Comparison of ENCODE assay signal across 13 mouse cellular contexts in genomic region chr5:25632861-25633535, GRCm38 (mm10).
A peak's percentile ranks its signal among the peaks of the same experiment; 100 is the strongest.
DNase-seq lines count a peak whose midpoint lies in the region; ATAC-seq and TF ChIP-seq lines count a peak whose summit lies in the region.
"Had no signal": no experiment of that assay in that cellular context is flagged by ENCODE, and none has a peak within 500 bp of the region (broad histone marks: within the 10 kb centered on the region; RNA-seq: fewer than 3 reads in every experiment).

No protein-coding gene starts in this region.

- no peaks in the 10 kb centered on the region for H3K4me1 ChIP-seq in kidney, embryonic 16.5 days (ENCODE audit: insufficient read depth, low read length)
- H3K4me1 ChIP-seq in stomach, postnatal 0 days (replicated peaks; ENCODE audit: control insufficient read depth, insufficient read depth): no peaks in the 10 kb centered on the region
- H3K4me1 ChIP-seq: limb, embryonic 15.5 days; midbrain, embryonic 12.5 days had no signal

- no peak overlapping the region for H3K27ac ChIP-seq in kidney, embryonic 16.5 days (ENCODE audit: low read length)
- H3K27ac ChIP-seq in stomach, postnatal 0 days (replicated peaks): no peak overlapping the region
- H3K27ac ChIP-seq: limb, embryonic 15.5 days; midbrain, embryonic 12.5 days had no signal

- no peaks in the 10 kb centered on the region for H3K27me3 ChIP-seq in kidney, embryonic 16.5 days (ENCODE audit: insufficient read depth, low read length)
- H3K27me3 ChIP-seq in stomach, postnatal 0 days (ENCODE audit: control insufficient read depth, insufficient read depth, low read length): no peaks in the 10 kb centered on the region
- H3K27me3 ChIP-seq: limb, embryonic 15.5 days; midbrain, embryonic 12.5 days had no signal

- H3K4me3 ChIP-seq in kidney, embryonic 16.5 days (ENCODE audit: low read length): no peak overlapping the region
- no peak overlapping the region for H3K4me3 ChIP-seq in stomach, postnatal 0 days (ENCODE audit: low read depth, low read length)
- H3K4me3 ChIP-seq: limb, embryonic 15.5 days; midbrain, embryonic 12.5 days had no signal

- DNase-seq in adrenal gland, postnatal 10 days: peak; percentile 14
- DNase-seq in adrenal gland, adult 8-10 months: no peak
- DNase-seq in kidney, adult 9 months: peak; percentile 10
- DNase-seq in retina, postnatal 1 day: peak; percentile 24
- no peak for DNase-seq in retina, embryonic 14.5 days (ENCODE audit: low spot score)
- no peak for DNase-seq in stomach, postnatal 0 days (ENCODE audit: low spot score)
- DNase-seq in right cerebral cortex, postnatal 14 days: no peak
- DNase-seq: cerebellum, adult 9-11 months; gastrocnemius, postnatal 10 days had no signal

- WGBS in kidney, embryonic 16.5 days: 74% methylated on average over 5 of the region's 5 CpGs
- WGBS in stomach, postnatal 0 days: 76% methylated on average over 5 of the region's 5 CpGs

- no peaks in the 10 kb centered on the region for H3K9me3 ChIP-seq in kidney, embryonic 16.5 days (ENCODE audit: low read length)
- no peaks in the 10 kb centered on the region for H3K9me3 ChIP-seq in stomach, postnatal 0 days (ENCODE audit: control insufficient read depth, low read length)
- H3K9me3 ChIP-seq: limb, embryonic 15.5 days had no signal

- TF ChIP-seq CTCF in stomach, postnatal 0 days (IDR thresholded peaks at IDR 0.05; ENCODE audit: low read depth): peak; percentile 57

- H3K36me3 ChIP-seq in kidney, embryonic 16.5 days (ENCODE audit: insufficient read depth, low read length): no peaks in the 10 kb centered on the region
- H3K36me3 ChIP-seq in stomach, postnatal 0 days (ENCODE audit: control insufficient read depth, insufficient read depth, low read length): no peaks in the 10 kb centered on the region
- H3K36me3 ChIP-seq: limb, embryonic 15.5 days; midbrain, embryonic 12.5 days had no signal

- no peak overlapping the region for H3K9ac ChIP-seq in kidney, embryonic 16.5 days (replicated peaks; ENCODE audit: low read length)
- no peak overlapping the region for H3K9ac ChIP-seq in stomach, postnatal 0 days (ENCODE audit: low read length)
- H3K9ac ChIP-seq: limb, embryonic 15.5 days; midbrain, embryonic 12.5 days had no signal

- no peak for ATAC-seq in kidney, embryonic 16.5 days (ENCODE audit: low FRiP score, low TSS enrichment)
- ATAC-seq in stomach, postnatal 0 days (ENCODE audit: low FRiP score, low TSS enrichment): no peak
- ATAC-seq: activated CD4-positive, CD25-positive, alpha-beta regulatory T cell, adult 4 months had no signal

- no peak overlapping the region for H3K4me2 ChIP-seq in kidney, embryonic 16.5 days (replicated peaks; ENCODE audit: low read depth, low read length)
- H3K4me2 ChIP-seq in stomach, postnatal 0 days (replicated peaks; ENCODE audit: low read depth): no peak overlapping the region
- H3K4me2 ChIP-seq: limb, embryonic 15.5 days; midbrain, embryonic 12.5 days had no signal

- no peak for TF ChIP-seq EP300 in stomach, postnatal 0 days (optimal IDR thresholded peaks at IDR 0.05)

Comparison
In these comparisons a context has a peak if more than half of its experiments do, and no peak if none do; other contexts are left out.
1. DNase-seq: peak in adrenal gland, postnatal 10 days (single experiment), kidney, adult 9 months (single experiment) and retina, postnatal 1 day (single experiment); none in adrenal gland, adult 8-10 months (single experiment), retina, embryonic 14.5 days (single experiment), stomach, postnatal 0 days (single experiment) and right cerebral cortex, postnatal 14 days (single experiment).